23 mouse cellular contexts compared by ENCODE assay signal in the genomic region with DNA sequence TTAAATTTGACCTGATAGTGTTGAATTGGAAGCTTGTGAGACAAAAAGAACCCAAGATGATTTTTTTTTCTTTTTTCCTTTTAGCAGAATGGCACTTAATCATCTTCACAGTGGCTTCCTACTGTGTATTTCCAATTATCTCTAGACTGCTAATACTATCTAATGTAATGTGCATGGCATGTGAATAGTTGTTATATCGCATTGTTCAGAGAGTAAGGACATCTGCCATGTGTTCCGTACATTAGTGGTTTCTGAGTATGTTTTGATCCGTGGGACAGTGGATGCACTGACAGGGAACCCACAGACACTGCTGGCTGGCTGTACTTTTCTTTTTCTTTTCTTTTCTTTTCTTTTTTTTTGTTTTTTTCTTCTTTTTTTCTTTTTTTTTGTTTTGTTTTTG. TPM values are rescaled to one million over a fixed set of nuclear protein-coding genes. Genes with fewer than 3 reads are reported as not detected.
DNase-seq lines count a peak whose midpoint lies in the region; ATAC-seq and TF ChIP-seq lines count a peak whose summit lies in the region.
"Had no signal": no experiment of that assay in that cellular context is flagged by ENCODE, and none has a peak within 500 bp of the region (broad histone marks: within the 10 kb centered on the region; RNA-seq: fewer than 3 reads in every experiment).

No protein-coding gene starts in this region.

- peak overlapping the region; percentile 19 for H3K4me3 ChIP-seq in lung, adult 2 months (replicated peaks; ENCODE audit: extremely low read depth, low read depth, low read length)
- H3K4me3 ChIP-seq in embryonic facial prominence, embryonic 11.5 days (ENCODE audit: low read depth, low read length), result no peak overlapping the region
- H3K4me3 ChIP-seq in limb, embryonic 11.5 days (ENCODE audit: low read depth, low read length), result no peak overlapping the region
- no peak overlapping the region for H3K4me3 ChIP-seq in liver, embryonic 11.5 days (ENCODE audit: low read depth, low read length)
- H3K4me3 ChIP-seq in midbrain, embryonic 14.5 days (replicated peaks; ENCODE audit: low read depth, low read length), result no peak overlapping the region
- H3K4me3 ChIP-seq: embryonic facial prominence, embryonic 15.5 days; heart, embryonic 12.5 days; heart, embryonic 15.5 days; hindbrain, embryonic 12.5 days; hindbrain, embryonic 15.5 days had no signal

- H3K27me3 ChIP-seq in embryonic facial prominence, embryonic 11.5 days (ENCODE audit: control insufficient read depth, insufficient read depth, low read length), result no peaks in the 10 kb centered on the region
- no peaks in the 10 kb centered on the region for H3K27me3 ChIP-seq in limb, embryonic 11.5 days (ENCODE audit: control insufficient read depth, insufficient read depth, low read length)
- no peaks in the 10 kb centered on the region for H3K27me3 ChIP-seq in liver, embryonic 11.5 days (replicated peaks; ENCODE audit: control insufficient read depth, insufficient read depth, low read length)
- H3K27me3 ChIP-seq in midbrain, embryonic 14.5 days (ENCODE audit: control insufficient read depth, insufficient read depth, low read length), result no peaks in the 10 kb centered on the region
- H3K27me3 ChIP-seq: embryonic facial prominence, embryonic 15.5 days; heart, embryonic 12.5 days; heart, embryonic 15.5 days; hindbrain, embryonic 12.5 days; hindbrain, embryonic 15.5 days had no signal

- H3K4me1 ChIP-seq in lung, adult 2 months (ENCODE audit: control insufficient read depth, insufficient read depth, low read length), result peaks cover 5% of the 10 kb centered on the region
- H3K4me1 ChIP-seq in embryonic facial prominence, embryonic 11.5 days (ENCODE audit: control insufficient read depth, insufficient read depth, low read length), result no peaks in the 10 kb centered on the region; the same call in 1 of the 2 replicates
- peaks cover 8% of the 10 kb centered on the region; the same call in 1 of the 2 replicates for H3K4me1 ChIP-seq in limb, embryonic 11.5 days (ENCODE audit: control insufficient read depth, insufficient read depth, low read length)
- peaks cover 9% of the 10 kb centered on the region for H3K4me1 ChIP-seq in liver, embryonic 11.5 days (replicated peaks; ENCODE audit: control insufficient read depth, insufficient read depth, low read length)
- H3K4me1 ChIP-seq in midbrain, embryonic 14.5 days (ENCODE audit: control insufficient read depth, insufficient read depth, low read length), result peaks cover 9% of the 10 kb centered on the region

- no peak for TF ChIP-seq CTCF in lung, adult 2 months (IDR thresholded peaks at IDR 0.05; ENCODE audit: insufficient read depth, low read length)

- no peak overlapping the region for H3K4me2 ChIP-seq in embryonic facial prominence, embryonic 11.5 days (ENCODE audit: low read depth, low read length)
- H3K4me2 ChIP-seq in limb, embryonic 11.5 days (ENCODE audit: low read depth, severe bottlenecking), result no peak overlapping the region
- no peak overlapping the region for H3K4me2 ChIP-seq in liver, embryonic 11.5 days
- H3K4me2 ChIP-seq in midbrain, embryonic 14.5 days (ENCODE audit: low read length), result no peak overlapping the region
- H3K4me2 ChIP-seq: embryonic facial prominence, embryonic 15.5 days; heart, embryonic 12.5 days; heart, embryonic 15.5 days; hindbrain, embryonic 12.5 days had no signal

- no peaks in the 10 kb centered on the region for H3K9me3 ChIP-seq in embryonic facial prominence, embryonic 11.5 days (replicated peaks; ENCODE audit: control insufficient read depth, low read length)
- no peaks in the 10 kb centered on the region for H3K9me3 ChIP-seq in limb, embryonic 11.5 days (ENCODE audit: control insufficient read depth, low read length)
- no peaks in the 10 kb centered on the region for H3K9me3 ChIP-seq in liver, embryonic 11.5 days (ENCODE audit: control insufficient read depth, low read length)
- H3K9me3 ChIP-seq in midbrain, embryonic 14.5 days (ENCODE audit: control insufficient read depth, low read length), result no peaks in the 10 kb centered on the region
- H3K9me3 ChIP-seq: embryonic facial prominence, embryonic 15.5 days; heart, embryonic 12.5 days; heart, embryonic 15.5 days; hindbrain, embryonic 12.5 days; hindbrain, embryonic 15.5 days had no signal

- ATAC-seq in embryonic facial prominence, embryonic 11.5 days (replicated peaks; ENCODE audit: insufficient number of reproducible peaks, low FRiP score, low TSS enrichment, low read depth), result no peak
- no peak for ATAC-seq in limb, embryonic 11.5 days (ENCODE audit: insufficient number of reproducible peaks, low FRiP score, low TSS enrichment, low read depth)
- no peak for ATAC-seq in liver, embryonic 11.5 days (replicated peaks; ENCODE audit: low FRiP score)
- ATAC-seq in midbrain, embryonic 14.5 days (ENCODE audit: low FRiP score, low TSS enrichment), result no peak
- ATAC-seq: activated CD4-positive, CD25-positive, alpha-beta regulatory T cell, adult 4 months; CD4-positive, CD25-positive, alpha-beta regulatory T cell, adult 4 months; forebrain, embryonic 14.5 days; forebrain, postnatal 0 days had no signal

- TF ChIP-seq POLR2A in lung, adult 2 months (IDR thresholded peaks at IDR 0.05; ENCODE audit: borderline replicate concordance, extremely low read depth, low read depth, low read length), result no peak

- no peak overlapping the region for H3K9ac ChIP-seq in embryonic facial prominence, embryonic 11.5 days (replicated peaks; ENCODE audit: low read length)
- no peak overlapping the region for H3K9ac ChIP-seq in limb, embryonic 11.5 days (ENCODE audit: low read length)
- H3K9ac ChIP-seq in liver, embryonic 11.5 days (ENCODE audit: low read depth, low read length), result no peak overlapping the region
- no peak overlapping the region for H3K9ac ChIP-seq in midbrain, embryonic 14.5 days (replicated peaks; ENCODE audit: low read length)
- H3K9ac ChIP-seq: embryonic facial prominence, embryonic 15.5 days; forebrain, postnatal 0 days; heart, embryonic 12.5 days; heart, embryonic 15.5 days; hindbrain, embryonic 12.5 days; hindbrain, embryonic 15.5 days had no signal

- H3K36me3 ChIP-seq in embryonic facial prominence, embryonic 11.5 days (replicated peaks; ENCODE audit: control insufficient read depth, insufficient read depth, low read depth, low read length), result no peaks in the 10 kb centered on the region
- H3K36me3 ChIP-seq in limb, embryonic 11.5 days (ENCODE audit: control insufficient read depth, insufficient read depth, low read length), result no peaks in the 10 kb centered on the region
- H3K36me3 ChIP-seq in liver, embryonic 11.5 days (ENCODE audit: control insufficient read depth, insufficient read depth, low read length), result no peaks in the 10 kb centered on the region
- H3K36me3 ChIP-seq in midbrain, embryonic 14.5 days (ENCODE audit: control insufficient read depth, insufficient read depth, low read length), result no peaks in the 10 kb centered on the region
- H3K36me3 ChIP-seq: embryonic facial prominence, embryonic 15.5 days; heart, embryonic 12.5 days; heart, embryonic 15.5 days; hindbrain, embryonic 12.5 days; hindbrain, embryonic 15.5 days had no signal

- 93% methylated on average over 3 of the region's 3 CpGs for whole genome bisulfite sequencing in lung, adult 2 months
- 72% methylated on average over 3 of the region's 3 CpGs for WGBS in embryonic facial prominence, embryonic 11.5 days
- WGBS in limb, embryonic 11.5 days, result 85% methylated on average over 3 of the region's 3 CpGs
- 94% methylated on average over 3 of the region's 3 CpGs for WGBS in liver, embryonic 11.5 days
- 95% methylated on average over 3 of the region's 3 CpGs for WGBS in midbrain, embryonic 14.5 days

- H3K27ac ChIP-seq in embryonic facial prominence, embryonic 11.5 days (replicated peaks; ENCODE audit: low read depth, low read length), result peak overlapping the region; percentile 35; the same call in 1 of the 2 replicates
- 0 out of 2 replicates have a peak overlapping the region, but pooled peaks have one; percentile 33 for H3K27ac ChIP-seq in limb, embryonic 11.5 days (replicated peaks; ENCODE audit: low read depth, low read length)
- H3K27ac ChIP-seq in liver, embryonic 11.5 days (ENCODE audit: low read depth, low read length), result no peak overlapping the region
- H3K27ac ChIP-seq in midbrain, embryonic 14.5 days (replicated peaks; ENCODE audit: low read depth, low read length), result no peak overlapping the region
- H3K27ac ChIP-seq: heart, embryonic 15.5 days; hindbrain, embryonic 12.5 days; hindbrain, embryonic 15.5 days had no signal

- DNase-seq in lung, adult 2 months, result no peak
- no peak for DNase-seq in lung, postnatal 10 days
- no peak for DNase-seq in embryonic facial prominence, embryonic 11.5 days (ENCODE audit: low spot score)
- no peak for DNase-seq in limb, embryonic 11.5 days (ENCODE audit: low spot score)
- DNase-seq in adrenal gland, adult 18-20 months (ENCODE audit: low spot score in 2 of 2), result no peak
- DNase-seq in liver, embryonic 11.5 days (ENCODE audit: low spot score), result no peak
- DNase-seq in midbrain, embryonic 14.5 days, result no peak
- DNase-seq: adrenal gland, postnatal 10 days; adrenal gland, postnatal 36 days; cerebellum, adult 18-20 months; cerebellum, adult 9-10 months; cerebellum, postnatal 14 days; forebrain, postnatal 0 days; gastrocnemius, postnatal 25 days; heart, adult 18-20 months had no signal

RNA-seq across cellular contexts. Expression of a gene that starts 1.8 kb away (rescaled TPM):
- 27.2 and 39.0 TPM in 2 replicates for polyA plus RNA-seq in lung, adult 2 months (2012; rRNA removed)
- 43.6 and 45.1 TPM in 2 replicates for polyA plus RNA-seq in embryonic facial prominence, embryonic 11.5 days (2014; fragmentation: Nextera tagmentation; extraction: Ambion mirVana)
- polyA plus RNA-seq in limb, embryonic 11.5 days (2014; fragmentation: Nextera tagmentation; extraction: Ambion mirVana), result 35.3 and 39.9 TPM in 2 replicates
- total RNA-seq in adrenal gland, adult 18-20 months (2021), result 10 to 100 TPM; 13.3 to 16.1 TPM
- polyA plus RNA-seq in liver, embryonic 11.5 days (2014; fragmentation: Nextera tagmentation; extraction: Ambion mirVana), result 19.2 and 19.4 TPM in 2 replicates
- polyA plus RNA-seq in midbrain, embryonic 14.5 days (2014; fragmentation: Nextera tagmentation; extraction: Ambion mirVana), result 32.8 and 42.1 TPM in 2 replicates

RNA-seq across cellular contexts. Expression of a gene that starts 7.0 kb away (rescaled TPM):
- 8.3 and 12.9 TPM in 2 replicates for polyA plus RNA-seq in lung, adult 2 months (2012; rRNA removed)
- 227 and 238 TPM in 2 replicates for polyA plus RNA-seq in embryonic facial prominence, embryonic 11.5 days (2014; fragmentation: Nextera tagmentation; extraction: Ambion mirVana)
- polyA plus RNA-seq in limb, embryonic 11.5 days (2014; fragmentation: Nextera tagmentation; extraction: Ambion mirVana), result 234 and 244 TPM in 2 replicates
- 10 to 100 TPM; 95.1 to 95.5 TPM for total RNA-seq in adrenal gland, adult 18-20 months (2021)
- polyA plus RNA-seq in liver, embryonic 11.5 days (2014; fragmentation: Nextera tagmentation; extraction: Ambion mirVana), result 222 and 237 TPM in 2 replicates
- 143 and 177 TPM in 2 replicates for polyA plus RNA-seq in midbrain, embryonic 14.5 days (2014; fragmentation: Nextera tagmentation; extraction: Ambion mirVana)

Comparison
In these comparisons a context has a peak if more than half of its experiments do, and no peak if none do; other contexts are left out.
1. H3K27ac ChIP-seq: peak in embryonic facial prominence, embryonic 11.5 days (single experiment) and limb, embryonic 11.5 days (single experiment); none in liver, embryonic 11.5 days (single experiment) and midbrain, embryonic 14.5 days (single experiment).
2. RNA of a gene that starts 7.0 kb away (polyA plus RNA-seq): 227 to 238 TPM in embryonic facial prominence, embryonic 11.5 days, 234 to 244 TPM in limb, embryonic 11.5 days, 222 to 237 TPM in liver, embryonic 11.5 days and 143 to 177 TPM in midbrain, embryonic 14.5 days; 8.3 to 12.9 TPM in lung, adult 2 months; every median in the first group is over 10 times any median in the second.